Mouse (Mus musculus) CH12.LX (cell line): ENCODE data around the gene Adarb1.

ENCODE experiments used
- CTCF ChIP-seq, 2 experiments: IDR thresholded peaks in 1 of 2; conservative IDR thresholded peaks in 1 of 2; 2 replicates each; pipeline ENCODE4 v1.5.1; 2011 to 2012; ENCODE audit warnings: low read depth in 2 of 2, low read length in 2 of 2, improper control_type of control experiment in 1 of 2, inconsistent platforms in 1 of 2, mild to moderate bottlenecking in 1 of 2, moderate library complexity in 1 of 2
- EP300 ChIP-seq: IDR thresholded peaks from 2 replicates; pipeline ENCODE4 v1.6.1; 2011; ENCODE audit warnings: low read length, improper control_type of control experiment
- MAFK ChIP-seq: IDR thresholded peaks from 2 replicates; pipeline ENCODE4 v1.6.1; 2011; ENCODE audit warnings: low read length, improper control_type of control experiment; ENCODE audit not compliant: insufficient replicate concordance
- NELFE ChIP-seq: IDR thresholded peaks from 2 replicates; pipeline ENCODE4 v1.6.1; 2011; ENCODE audit warnings: low read depth, low read length, improper control_type of control experiment
- POLR2A ChIP-seq: IDR thresholded peaks from 2 replicates; pipeline ENCODE4 v1.6.1; 2011; ENCODE audit warnings: low read depth, mild to moderate bottlenecking, improper control_type of control experiment, low read length
- ZKSCAN1 ChIP-seq: IDR thresholded peaks from 2 replicates; pipeline ENCODE4 v1.6.1; 2012; ENCODE audit warnings: low read depth, inconsistent platforms, low read length, improper control_type of control experiment, borderline replicate concordance

- no peak for TF ChIP-seq EP300
- no peak for TF ChIP-seq NELFE
- no peak for TF ChIP-seq CTCF (conservative IDR thresholded peaks at IDR 0.05 in 1 of 2, IDR thresholded peaks at IDR 0.05 in 1 of 2; ENCODE audit: low read depth in 2 of 2, low read length in 2 of 2)
- no peak for TF ChIP-seq POLR2A
- no peak for TF ChIP-seq MAFK
- no peak for TF ChIP-seq ZKSCAN1
These were observed 52.9 kb downstream of the Adarb1 start for GRCm38 (mm10) chr10:77365212-77365611.
